Mouse (Mus musculus) megakaryocyte-erythroid progenitor cell, adult 5 weeks (primary cell): ENCODE data around the gene Gm17689. TPM values are rescaled to one million over a fixed set of nuclear protein-coding genes. Genes with fewer than 3 reads are reported as not detected.

Experiments used
- polyA plus RNA-seq: library from polyadenylated mRNA; stranded (reverse); fragments of >175 nt; gene quantifications from 2 replicates; pipeline ENCODE4 v1.2.3, GENCODE M21; 2012

Gene Gm17689
- polyA plus RNA-seq: not detected in 2 replicates

GRCm38 (mm10) chr9:36582535-36582934, at the start of gene Gm17689:
Gene Gm17689, minus strand, starts transcription at chr9:36582635.

GRCm38 (mm10) chr9:36541863-36542262, 40.6 kb downstream of the Gm17689 start, which contains the start of gene Gm5615:
Gene Gm5615, minus strand, starts transcription at chr9:36541963.

Other genes starting within 250 kb of the Gm17689 start
- not detected in 2 replicates for gene Gm7257, start 150.8 kb downstream of the Gm17689 start, polyA plus RNA-seq
- not detected in 2 replicates for gene Gm9513, start 107.0 kb downstream of the Gm17689 start, polyA plus RNA-seq
- not detected in 2 replicates for gene Gm5615, start 40.7 kb downstream of the Gm17689 start, polyA plus RNA-seq
- not detected in 2 replicates for gene A630095E13Rik, start 60.7 kb upstream of the Gm17689 start, polyA plus RNA-seq
- gene Acrv1, start 110.6 kb upstream of the Gm17689 start, polyA plus RNA-seq: not detected in 2 replicates
- gene Chek1, start 144.4 kb upstream of the Gm17689 start, polyA plus RNA-seq: 1.8 and 2.8 TPM in 2 replicates
- 3.4 and 4.3 TPM in 2 replicates for gene Stt3a, start 185.0 kb upstream of the Gm17689 start, polyA plus RNA-seq
- gene Ei24, start 214.8 kb upstream of the Gm17689 start, polyA plus RNA-seq: 18.7 and 27.6 TPM in 2 replicates
- not detected in 2 replicates for gene Fez1, start 239.2 kb upstream of the Gm17689 start, polyA plus RNA-seq